Mouse (Mus musculus): ENCODE measurements at regions not wholly inside any gene's neighbourhood (a gene's known extent, or its start where the extent isn't known, plus 50 kb on each side); places are given as distances from the start of the nearest gene placed in this dataset.

DNA sequence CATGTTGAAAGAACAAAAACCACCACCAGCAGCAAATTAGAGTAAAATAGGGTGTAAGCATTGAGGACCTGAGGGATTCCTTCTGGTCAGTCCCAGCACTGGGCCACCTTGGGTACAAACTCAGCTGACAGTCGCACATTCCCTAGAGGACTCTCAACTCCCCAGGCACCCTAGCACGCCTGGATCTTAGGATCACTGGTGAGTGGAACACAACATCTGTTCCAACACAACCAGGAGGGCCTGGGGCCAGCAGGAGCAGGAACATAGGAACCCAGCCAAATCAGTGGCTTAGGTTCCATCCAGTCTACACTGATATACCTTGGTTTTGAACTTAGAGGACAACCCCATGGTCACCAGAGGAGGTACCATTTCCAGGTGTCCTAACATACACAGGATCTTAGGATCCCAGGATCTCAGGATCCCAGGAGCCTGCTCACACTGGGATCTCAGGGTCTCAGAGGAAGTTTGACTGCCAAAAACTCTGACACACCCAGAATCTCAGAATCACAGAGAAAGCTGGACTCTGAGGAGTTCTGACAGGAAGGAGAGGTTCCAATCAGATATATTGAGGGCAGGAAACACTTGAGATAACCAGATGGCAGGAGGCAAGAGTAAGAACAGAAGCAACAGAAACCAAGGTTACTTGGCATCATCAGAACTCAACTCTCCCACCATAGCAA, 171.7 kb upstream of the Marcks start:
- Histone ChIP-seq H3K27me3 (replicated peaks; ENCODE audit: control insufficient read depth, insufficient read depth, low read length) (no peaks in the 10 kb centered on the region), H3K27ac (ENCODE audit: low read depth, low read length) (no peak overlapping the region), H3K4me1 (ENCODE audit: control insufficient read depth, insufficient read depth, low read depth, low read length) (no peaks in the 10 kb centered on the region), H3K4me2 (ENCODE audit: low read length) (no peak overlapping the region), H3K9ac (ENCODE audit: low read depth, low read length) (no peak overlapping the region), H3K36me3 (ENCODE audit: control insufficient read depth, insufficient read depth, low read length) (no peaks in the 10 kb centered on the region), H3K9me3 (ENCODE audit: control insufficient read depth, low read length) (no peaks in the 10 kb centered on the region), H3K4me3 (ENCODE audit: low read length) (no peak overlapping the region)
- WGBS = 84% methylated on average over 2 of the region's 2 CpGs
- ATAC-seq = no peak

DNA sequence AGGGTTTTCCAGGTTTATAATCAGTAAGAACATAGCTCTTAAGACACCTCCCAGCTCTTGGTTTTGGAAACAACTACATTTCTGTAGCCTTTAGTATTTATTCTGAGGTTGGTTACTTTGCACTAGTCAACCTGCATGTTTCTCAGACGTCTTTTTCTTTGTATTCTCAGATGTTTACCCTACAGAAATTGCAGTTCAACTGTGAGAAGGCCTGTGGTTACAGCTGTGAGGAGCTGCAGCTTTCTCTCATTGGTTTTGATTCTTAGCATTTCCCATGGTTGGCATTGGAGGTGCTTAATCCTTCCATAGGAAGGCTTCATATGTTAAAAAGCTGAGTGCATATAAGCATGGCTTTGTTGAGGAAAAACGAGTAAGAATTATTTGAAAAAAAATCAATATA, 165.9 kb upstream of the Marcks start:
- H3K4me1 ChIP-seq (ENCODE audit: control insufficient read depth, insufficient read depth, low read depth, low read length) = no peaks in the 10 kb centered on the region
- no peak for ATAC-seq
- H3K9ac ChIP-seq (ENCODE audit: low read depth, low read length) = no peak overlapping the region
- no peak overlapping the region for H3K27ac ChIP-seq (ENCODE audit: low read depth, low read length)
- 46% methylated on average over 2 of the region's 2 CpGs for WGBS
- no peaks in the 10 kb centered on the region for H3K9me3 ChIP-seq (ENCODE audit: control insufficient read depth, low read length)
- no peaks in the 10 kb centered on the region for H3K36me3 ChIP-seq (ENCODE audit: control insufficient read depth, insufficient read depth, low read length)
- H3K27me3 ChIP-seq (replicated peaks; ENCODE audit: control insufficient read depth, insufficient read depth, low read length) = no peaks in the 10 kb centered on the region
- no peak overlapping the region for H3K4me2 ChIP-seq (ENCODE audit: low read length)
- H3K4me3 ChIP-seq (ENCODE audit: low read length) = no peak overlapping the region

DNA sequence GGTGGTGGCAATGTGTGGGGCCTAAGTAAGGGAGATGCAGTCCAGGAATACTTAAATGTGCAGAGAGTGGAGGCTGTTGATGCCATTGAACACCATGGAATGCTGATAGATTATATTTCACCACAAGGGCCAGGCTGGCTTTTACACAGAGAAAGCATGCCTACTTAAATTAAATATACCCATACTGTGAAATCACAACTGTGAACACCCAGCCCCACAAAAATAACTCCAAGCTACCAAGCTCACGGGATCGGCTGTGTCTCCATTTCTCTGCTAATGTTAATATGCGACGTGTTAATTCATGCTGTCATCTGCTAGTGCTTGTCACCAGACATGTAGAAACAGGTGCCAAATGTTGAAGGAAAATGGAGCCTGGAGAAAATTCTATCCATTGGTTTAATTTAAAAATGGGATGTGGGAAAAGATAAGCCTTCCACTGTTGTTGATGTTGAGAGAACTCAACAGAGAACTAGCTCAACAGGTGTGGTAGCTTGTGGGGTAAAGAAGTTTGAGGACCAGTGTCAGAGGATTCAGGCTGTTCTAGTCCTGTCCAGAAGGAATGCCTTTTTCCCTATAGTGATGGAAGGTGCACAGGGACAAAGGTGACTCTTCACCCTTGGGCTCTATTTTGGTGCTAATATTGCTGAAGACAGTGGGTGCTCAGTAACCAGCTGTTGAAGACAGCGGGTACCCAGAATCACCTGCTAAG, 161.6 kb upstream of the Marcks start:
- Histone ChIP-seq H3K27ac (ENCODE audit: low read depth, low read length) (no peak overlapping the region), H3K9ac (ENCODE audit: low read depth, low read length) (no peak overlapping the region), H3K4me1 (ENCODE audit: control insufficient read depth, insufficient read depth, low read depth, low read length) (no peaks in the 10 kb centered on the region), H3K27me3 (replicated peaks; ENCODE audit: control insufficient read depth, insufficient read depth, low read length) (no peaks in the 10 kb centered on the region), H3K36me3 (ENCODE audit: control insufficient read depth, insufficient read depth, low read length) (no peaks in the 10 kb centered on the region), H3K9me3 (ENCODE audit: control insufficient read depth, low read length) (no peaks in the 10 kb centered on the region), H3K4me2 (ENCODE audit: low read length) (no peak overlapping the region), H3K4me3 (ENCODE audit: low read length) (no peak overlapping the region)
- ATAC-seq = no peak
- WGBS = 74% methylated on average over 5 of the region's 5 CpGs

DNA sequence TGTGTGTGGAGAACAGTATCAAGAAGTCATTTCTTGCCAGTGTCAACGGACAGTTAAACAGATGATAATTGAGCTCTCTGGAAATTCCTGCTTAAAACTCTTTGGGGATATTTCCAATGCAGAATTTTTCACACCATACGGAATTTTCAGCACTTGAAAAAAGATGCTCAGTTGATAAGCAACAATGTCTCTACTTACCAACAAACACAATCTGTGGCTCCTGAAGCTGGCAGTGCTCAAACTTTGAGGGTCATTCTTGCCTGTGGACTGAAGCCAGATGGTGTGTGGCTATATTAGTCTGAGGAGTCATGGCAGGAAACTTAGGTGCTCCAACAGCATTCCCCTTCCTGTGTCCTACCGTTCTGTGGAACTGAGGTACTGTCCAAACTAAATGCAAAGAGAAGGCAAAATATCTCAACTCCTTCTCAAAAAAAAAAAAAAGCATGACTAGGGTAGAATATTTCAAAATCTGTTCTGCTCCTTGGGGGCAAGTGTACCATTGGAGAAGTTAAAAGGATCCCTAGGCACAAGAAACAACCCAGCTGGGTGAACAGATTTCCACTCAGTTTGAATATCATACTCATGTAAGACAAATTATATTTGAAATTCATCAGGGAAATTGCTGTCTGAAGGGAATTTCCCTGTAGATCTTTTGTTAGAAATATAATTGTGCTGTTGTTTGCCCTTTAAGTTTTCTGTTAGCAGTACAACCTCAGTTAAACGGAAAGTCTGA, 160.1 kb upstream of the Marcks start:
- no peak overlapping the region for H3K27ac ChIP-seq (ENCODE audit: low read depth, low read length)
- H3K27me3 ChIP-seq (replicated peaks; ENCODE audit: control insufficient read depth, insufficient read depth, low read length) = no peaks in the 10 kb centered on the region
- H3K36me3 ChIP-seq (ENCODE audit: control insufficient read depth, insufficient read depth, low read length) = no peaks in the 10 kb centered on the region
- H3K9me3 ChIP-seq (ENCODE audit: control insufficient read depth, low read length) = no peaks in the 10 kb centered on the region
- H3K9ac ChIP-seq (ENCODE audit: low read depth, low read length) = no peak overlapping the region
- H3K4me2 ChIP-seq (ENCODE audit: low read length) = no peak overlapping the region
- no peak overlapping the region for H3K4me3 ChIP-seq (ENCODE audit: low read length)
- no peaks in the 10 kb centered on the region for H3K4me1 ChIP-seq (ENCODE audit: control insufficient read depth, insufficient read depth, low read depth, low read length)
- ATAC-seq = no peak
- WGBS = 86% methylated on average over 4 of the region's 4 CpGs

DNA sequence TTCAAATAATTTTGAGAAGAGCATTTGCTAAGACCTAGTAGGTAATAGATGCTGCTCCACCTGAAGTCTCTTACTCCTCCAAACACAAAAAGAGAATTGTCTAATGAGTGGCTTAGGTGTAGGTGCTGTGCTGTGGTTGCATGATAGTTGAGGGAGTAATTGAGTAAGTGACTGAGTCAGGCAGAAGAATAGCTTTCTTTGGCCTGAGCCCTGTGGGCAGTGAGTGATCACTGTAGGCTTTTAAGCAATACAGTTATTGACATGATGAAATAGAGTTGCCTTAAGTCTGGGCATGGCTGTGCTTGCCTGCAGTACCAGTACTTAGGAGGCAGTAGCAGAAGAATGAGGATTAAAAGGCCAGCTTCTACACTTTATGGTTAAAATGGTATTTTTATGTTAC, 155.5 kb upstream of the Marcks start:
- Histone ChIP-seq H3K27me3 (replicated peaks; ENCODE audit: control insufficient read depth, insufficient read depth, low read length) (no peaks in the 10 kb centered on the region), H3K9ac (ENCODE audit: low read depth, low read length) (no peak overlapping the region), H3K4me1 (ENCODE audit: control insufficient read depth, insufficient read depth, low read depth, low read length) (no peaks in the 10 kb centered on the region), H3K9me3 (ENCODE audit: control insufficient read depth, low read length) (no peaks in the 10 kb centered on the region), H3K36me3 (ENCODE audit: control insufficient read depth, insufficient read depth, low read length) (no peaks in the 10 kb centered on the region), H3K4me2 (ENCODE audit: low read length) (no peak overlapping the region), H3K4me3 (ENCODE audit: low read length) (no peak overlapping the region), H3K27ac (ENCODE audit: low read depth, low read length) (no peak overlapping the region)
- no peak for ATAC-seq

DNA sequence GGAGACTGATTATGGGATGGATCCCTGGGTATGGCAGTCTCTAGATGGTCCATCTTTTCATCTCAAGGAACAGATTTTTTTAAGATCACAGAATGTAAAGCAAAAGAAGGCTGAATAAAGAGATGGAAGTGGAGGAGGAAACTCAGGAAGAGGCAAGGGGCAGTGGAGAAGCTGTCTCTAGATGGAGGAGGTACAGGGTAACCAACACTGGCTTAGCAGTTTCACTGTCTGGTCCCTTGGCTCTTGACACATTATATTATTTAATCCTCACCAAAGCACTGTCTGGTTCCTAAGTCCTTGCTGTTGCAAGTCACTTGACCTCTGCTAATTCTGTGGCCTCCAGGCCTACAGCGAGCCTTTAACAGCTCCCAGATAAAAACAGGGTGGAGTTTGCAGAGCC, 154.6 kb upstream of the Marcks start:
- no peak for ATAC-seq
- Histone ChIP-seq H3K27me3 (replicated peaks; ENCODE audit: control insufficient read depth, insufficient read depth, low read length) (no peaks in the 10 kb centered on the region), H3K36me3 (ENCODE audit: control insufficient read depth, insufficient read depth, low read length) (no peaks in the 10 kb centered on the region), H3K4me1 (ENCODE audit: control insufficient read depth, insufficient read depth, low read depth, low read length) (no peaks in the 10 kb centered on the region), H3K9ac (ENCODE audit: low read depth, low read length) (no peak overlapping the region), H3K9me3 (ENCODE audit: control insufficient read depth, low read length) (no peaks in the 10 kb centered on the region), H3K27ac (ENCODE audit: low read depth, low read length) (no peak overlapping the region), H3K4me3 (ENCODE audit: low read length) (no peak overlapping the region), H3K4me2 (ENCODE audit: low read length) (no peak overlapping the region)
- 72% methylated on average over 1 of the region's 1 CpGs for WGBS

DNA sequence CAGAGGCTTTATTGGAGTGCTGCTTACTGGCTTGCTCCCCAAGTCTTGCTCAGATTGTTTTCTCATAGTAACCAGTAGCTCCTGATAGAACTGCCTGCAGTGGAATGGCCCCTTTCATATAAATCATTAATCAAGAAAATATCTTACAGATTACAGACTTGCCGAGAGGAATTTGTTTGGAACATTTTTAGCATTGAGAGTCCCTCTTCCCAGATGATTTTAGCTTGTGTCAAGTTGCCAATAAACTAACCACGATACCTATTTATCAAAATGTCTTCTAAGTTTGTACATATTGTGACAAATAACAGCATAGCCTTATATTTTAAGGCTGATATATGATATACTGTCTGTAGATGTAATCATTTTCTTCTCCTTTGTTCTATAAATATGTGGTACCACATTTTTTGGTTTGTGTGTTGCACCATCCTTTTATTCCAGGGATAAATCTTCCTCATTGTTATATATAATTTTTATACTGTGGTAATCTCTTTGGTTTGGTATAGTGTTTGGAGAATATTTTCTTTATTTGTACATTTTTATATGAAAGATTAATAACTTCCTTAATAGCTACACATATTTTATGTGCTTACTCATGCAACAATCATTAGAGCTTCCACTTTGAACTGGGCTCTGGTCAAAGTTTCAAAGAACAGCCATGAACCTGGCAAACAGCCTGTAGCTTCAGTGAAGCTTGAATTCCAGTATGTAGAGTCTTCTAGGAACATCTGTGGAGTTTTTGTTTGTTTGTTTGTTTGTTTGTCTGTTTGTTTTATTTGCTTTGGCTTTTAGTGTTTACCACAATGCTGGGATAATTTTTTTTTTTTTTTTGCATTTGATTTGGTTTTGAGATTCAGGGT, 153.1 kb upstream of the Marcks start:
- Histone ChIP-seq H3K4me3 (ENCODE audit: low read length) (no peak overlapping the region), H3K4me1 (ENCODE audit: control insufficient read depth, insufficient read depth, low read depth, low read length) (no peaks in the 10 kb centered on the region), H3K27ac (ENCODE audit: low read depth, low read length) (no peak overlapping the region), H3K9ac (ENCODE audit: low read depth, low read length) (no peak overlapping the region), H3K36me3 (ENCODE audit: control insufficient read depth, insufficient read depth, low read length) (no peaks in the 10 kb centered on the region), H3K27me3 (replicated peaks; ENCODE audit: control insufficient read depth, insufficient read depth, low read length) (no peaks in the 10 kb centered on the region), H3K4me2 (ENCODE audit: low read length) (no peak overlapping the region), H3K9me3 (ENCODE audit: control insufficient read depth, low read length) (no peaks in the 10 kb centered on the region)
- no peak for ATAC-seq
- 89% methylated on average over 2 of the region's 2 CpGs for WGBS

DNA sequence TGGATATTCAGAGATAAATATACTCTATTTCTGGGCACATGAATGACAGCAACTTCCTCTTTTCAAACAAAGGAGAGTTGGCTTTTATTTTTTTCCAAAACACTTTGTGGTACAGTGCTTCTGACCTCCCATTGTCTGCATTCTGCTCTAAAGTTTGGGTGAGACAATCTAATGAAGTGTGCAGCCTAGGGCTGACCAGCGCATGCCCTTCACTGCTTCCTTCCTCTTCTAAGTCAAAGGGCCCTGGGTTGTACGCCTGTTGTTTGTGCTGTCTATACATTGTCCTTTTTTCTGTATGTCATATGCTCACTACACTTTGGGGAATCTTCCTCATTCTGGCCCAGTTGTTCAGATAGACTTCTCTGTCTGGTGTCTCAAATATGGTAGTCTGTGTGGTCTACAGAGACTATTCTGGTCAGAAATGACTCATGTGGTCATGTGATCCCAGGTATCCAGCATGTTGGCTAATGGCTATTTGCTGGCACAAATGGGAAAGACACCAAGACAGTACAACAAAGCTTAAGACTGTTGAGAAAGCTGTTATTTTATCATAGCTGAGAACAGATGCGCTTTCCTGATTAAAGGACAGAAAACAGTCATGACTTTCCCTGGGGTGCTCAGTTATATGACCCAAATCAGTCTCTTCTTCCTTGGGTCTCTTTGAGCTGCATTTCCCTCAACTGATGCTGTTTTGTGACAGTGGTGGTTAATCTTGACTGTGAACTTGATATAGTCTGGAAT, 151.4 kb upstream of the Marcks start:
- ATAC-seq = no peak
- H3K4me2 ChIP-seq (ENCODE audit: low read length) = no peak overlapping the region
- no peaks in the 10 kb centered on the region for H3K9me3 ChIP-seq (ENCODE audit: control insufficient read depth, low read length)
- H3K27ac ChIP-seq (ENCODE audit: low read depth, low read length) = no peak overlapping the region
- H3K4me3 ChIP-seq (ENCODE audit: low read length) = no peak overlapping the region
- no peaks in the 10 kb centered on the region for H3K36me3 ChIP-seq (ENCODE audit: control insufficient read depth, insufficient read depth, low read length)
- 90% methylated on average over 3 of the region's 3 CpGs for WGBS
- H3K4me1 ChIP-seq (ENCODE audit: control insufficient read depth, insufficient read depth, low read depth, low read length) = no peaks in the 10 kb centered on the region
- no peaks in the 10 kb centered on the region for H3K27me3 ChIP-seq (replicated peaks; ENCODE audit: control insufficient read depth, insufficient read depth, low read length)
- no peak overlapping the region for H3K9ac ChIP-seq (ENCODE audit: low read depth, low read length)
